In the genomic region with DNA sequence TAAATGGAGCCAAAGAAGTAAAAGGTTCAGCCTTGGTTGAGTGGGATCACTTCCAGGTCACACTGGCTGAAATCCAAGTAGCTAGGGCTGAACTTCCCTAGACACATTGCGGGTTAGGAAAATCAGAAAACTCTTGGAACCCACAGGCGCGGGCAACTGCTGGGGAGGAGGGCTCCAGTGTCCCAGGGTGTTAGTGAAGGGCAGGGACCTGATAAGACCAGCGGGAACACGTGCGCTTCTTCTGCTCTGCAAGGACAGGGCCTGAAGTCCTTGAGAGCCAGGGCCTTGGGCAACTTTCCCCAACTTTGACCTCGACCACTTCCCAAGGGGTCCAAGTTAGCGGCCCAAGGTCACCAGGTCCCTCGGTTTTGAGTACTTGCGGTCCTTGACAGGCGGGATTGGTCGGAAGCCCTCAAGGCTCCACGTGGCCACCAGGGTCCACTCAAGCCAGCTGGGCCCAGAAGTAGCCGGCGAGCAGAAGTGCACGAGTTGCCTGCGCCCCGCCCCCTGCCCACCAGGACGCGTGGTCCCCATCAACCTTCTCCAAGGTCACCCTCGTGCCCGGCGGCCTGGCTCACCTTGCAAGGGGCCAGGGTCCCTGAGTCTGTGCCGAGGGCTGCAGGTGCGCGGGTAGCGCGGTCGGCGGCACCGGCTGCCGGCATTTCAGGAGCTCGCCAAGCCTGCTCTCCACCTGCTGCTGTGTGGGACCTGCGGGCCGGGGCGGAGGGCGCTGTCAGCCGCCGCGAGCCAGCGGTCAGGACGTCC, we compare ENCODE assay signal across 1 mouse cellular context.
TF ChIP-seq lines count a peak whose summit lies in the region.

No protein-coding gene starts in this region.

TF ChIP-seq in CH12.LX, 34 proteins besides CTCF, POLR2A, EP300 and RAD21:
- TF ChIP-seq MAX (IDR thresholded peaks at IDR 0.05; ENCODE audit: low read length) (peak; percentile 63), MYC (IDR thresholded peaks at IDR 0.05; ENCODE audit: low read depth, low read length) (peak; percentile 36; the same call in 1 of the 2 replicates), MXI1 (IDR thresholded peaks at IDR 0.05; ENCODE audit: low read depth, low read length) (peak; percentile 82), UBTF (IDR thresholded peaks at IDR 0.05; ENCODE audit: low read depth, low read length) (0 out of 2 replicates have a peak, but pooled peaks have one; percentile 38), NELFE (IDR thresholded peaks at IDR 0.05; ENCODE audit: low read depth, low read length) (no peak), TBP (conservative IDR thresholded peaks at IDR 0.05; ENCODE audit: low read depth, low read length) (no peak)
